Mouse (Mus musculus) CH12.LX (cell line): ENCODE results near the gene Zcchc7. TPM values are rescaled to one million over a fixed set of nuclear protein-coding genes. Genes with fewer than 3 reads are reported as not detected.

Experiments used
- DNase-seq: peaks from one replicate; pipeline ENCODE4 v3.0.0-alpha.2; 2013; ENCODE audit errors: extremely low read depth
- H3K27ac ChIP-seq: 2 replicates; pipeline ENCODE4 v1.5.1; 2012; ENCODE audit warnings: low read depth, mild to moderate bottlenecking, control low read depth, moderate library complexity; ENCODE audit not compliant: insufficient read depth
- H3K27me3 ChIP-seq: replicated peaks from 2 replicates; pipeline ENCODE3; 2012; ENCODE audit warnings: inconsistent platforms
- H3K36me3 ChIP-seq, 2 experiments: replicated peaks in 1 of 2; 2 replicates each; pipeline versions ENCODE3 to v1.6.1; 2012; ENCODE audit warnings: inconsistent platforms in 1 of 2, low read length in 1 of 2, mild to moderate bottlenecking in 1 of 2, mixed read lengths in 1 of 2, moderate library complexity in 1 of 2; ENCODE audit not compliant: control insufficient read depth in 1 of 2, insufficient read depth in 1 of 2
- H3K4me1 ChIP-seq, 2 experiments: 2 replicates each; pipeline ENCODE4 v1.6.1; 2012; ENCODE audit warnings: inconsistent platforms in 1 of 2, moderate library complexity in 1 of 2; ENCODE audit not compliant: insufficient read depth in 2 of 2, control insufficient read depth in 1 of 2
- H3K4me2 ChIP-seq: 2 replicates; pipeline ENCODE4 v1.6.1; 2012; ENCODE audit warnings: low read depth, mild to moderate bottlenecking, control low read depth; ENCODE audit not compliant: poor library complexity, insufficient read depth, severe bottlenecking
- H3K4me3 ChIP-seq, 3 experiments: fragments of 150-350 bp in 1 of 3; sonication (generic) in 1 of 3; replicated peaks in 1 of 3; 2 replicates each; pipeline versions ENCODE3 to v1.5.1; 2011 to 2012; ENCODE audit warnings: low read depth in 2 of 3, low read length in 2 of 3, mild to moderate bottlenecking in 2 of 3, moderate library complexity in 2 of 3, control low read depth in 1 of 3, improper control_type of control experiment in 1 of 3, inconsistent platforms in 1 of 3, mixed read lengths in 1 of 3; ENCODE audit not compliant: poor library complexity in 1 of 3
- H3K79me2 ChIP-seq: replicated peaks from 2 replicates; pipeline ENCODE4 v1.6.1; 2012; ENCODE audit warnings: mild to moderate bottlenecking, moderate library complexity; ENCODE audit not compliant: control insufficient read depth, poor library complexity, insufficient read depth, severe bottlenecking; ENCODE audit errors: extremely low read depth
- H3K9ac ChIP-seq: 2 replicates; pipeline ENCODE4 v1.6.1; 2012; ENCODE audit warnings: low read depth, mild to moderate bottlenecking, control low read depth, moderate library complexity; ENCODE audit not compliant: insufficient read depth
- H3K9me3 ChIP-seq: replicated peaks from 2 replicates; pipeline ENCODE3; 2012; ENCODE audit warnings: low read length, inconsistent platforms, mixed read lengths
- BHLHE40 ChIP-seq: IDR thresholded peaks from 2 replicates; pipeline ENCODE4 v1.6.1; 2011; ENCODE audit warnings: mild to moderate bottlenecking, low read depth, low read length, improper control_type of control experiment
- CTCF ChIP-seq, 2 experiments: IDR thresholded peaks in 1 of 2; conservative IDR thresholded peaks in 1 of 2; 2 replicates each; pipeline ENCODE4 v1.5.1; 2011 to 2012; ENCODE audit warnings: low read depth in 2 of 2, low read length in 2 of 2, improper control_type of control experiment in 1 of 2, inconsistent platforms in 1 of 2, mild to moderate bottlenecking in 1 of 2, moderate library complexity in 1 of 2
- E2F4 ChIP-seq: IDR thresholded peaks from 2 replicates; pipeline ENCODE4 v1.6.1; 2011; ENCODE audit warnings: low read depth, low read length, improper control_type of control experiment; ENCODE audit not compliant: insufficient replicate concordance
- ELF1 ChIP-seq: IDR thresholded peaks from 2 replicates; pipeline ENCODE4 v1.6.1; 2014; ENCODE audit warnings: low read depth, mild to moderate bottlenecking, inconsistent platforms, low read length, improper control_type of control experiment
- GABPA ChIP-seq: IDR thresholded peaks from 2 replicates; pipeline ENCODE4 v1.6.1; 2012; ENCODE audit warnings: low read depth, low read length, improper control_type of control experiment, inconsistent platforms; ENCODE audit not compliant: insufficient replicate concordance
- JUND ChIP-seq: conservative IDR thresholded peaks from 2 replicates; pipeline ENCODE4 v1.6.1; 2011; ENCODE audit warnings: low read depth, low read length, improper control_type of control experiment
- KAT2A ChIP-seq: IDR thresholded peaks from 2 replicates; pipeline ENCODE4 v1.6.1; 2012; ENCODE audit warnings: low read length, improper control_type of control experiment, inconsistent platforms; ENCODE audit not compliant: insufficient replicate concordance
- MAZ ChIP-seq: IDR thresholded peaks from 2 replicates; pipeline ENCODE4 v1.6.1; 2012; ENCODE audit warnings: low read depth, mild to moderate bottlenecking, inconsistent platforms, low read length, improper control_type of control experiment, moderate library complexity
- MEF2A ChIP-seq: IDR thresholded peaks from 2 replicates; pipeline ENCODE4 v1.6.1; 2014; ENCODE audit warnings: low read depth, mild to moderate bottlenecking, inconsistent platforms, low read length, improper control_type of control experiment, borderline replicate concordance
- MXI1 ChIP-seq: IDR thresholded peaks from 2 replicates; pipeline ENCODE4 v1.6.1; 2011; ENCODE audit warnings: mild to moderate bottlenecking, low read depth, low read length, improper control_type of control experiment
- MYC ChIP-seq: IDR thresholded peaks from 2 replicates; pipeline ENCODE4 v1.6.1; 2011; ENCODE audit warnings: low read depth, mild to moderate bottlenecking, improper control_type of control experiment, low read length
- NELFE ChIP-seq: IDR thresholded peaks from 2 replicates; pipeline ENCODE4 v1.6.1; 2011; ENCODE audit warnings: low read depth, low read length, improper control_type of control experiment
- PAX5 ChIP-seq: IDR thresholded peaks from 2 replicates; pipeline ENCODE4 v1.6.1; 2012; ENCODE audit warnings: low read length, inconsistent platforms, mixed read lengths
- POLR2A ChIP-seq: IDR thresholded peaks from 2 replicates; pipeline ENCODE4 v1.6.1; 2011; ENCODE audit warnings: low read depth, mild to moderate bottlenecking, improper control_type of control experiment, low read length
- RCOR1 ChIP-seq: conservative IDR thresholded peaks from 2 replicates; pipeline ENCODE4 v1.6.1; 2012; ENCODE audit warnings: low read depth, mild to moderate bottlenecking, inconsistent platforms, low read length, improper control_type of control experiment
- SMC3 ChIP-seq: IDR thresholded peaks from 2 replicates; pipeline ENCODE4 v1.6.1; 2011; ENCODE audit warnings: low read depth, low read length, improper control_type of control experiment
- TBP ChIP-seq: conservative IDR thresholded peaks from 2 replicates; pipeline ENCODE4 v1.6.1; 2011; ENCODE audit warnings: low read depth, low read length, improper control_type of control experiment
- TCF12 ChIP-seq: IDR thresholded peaks from 2 replicates; pipeline ENCODE4 v1.6.1; 2014; ENCODE audit warnings: low read depth, mild to moderate bottlenecking, inconsistent platforms, low read length, improper control_type of control experiment
- UBTF ChIP-seq: IDR thresholded peaks from 2 replicates; pipeline ENCODE4 v1.6.1; 2012; ENCODE audit warnings: low read depth, mild to moderate bottlenecking, inconsistent platforms, low read length, improper control_type of control experiment, moderate library complexity
- USF2 ChIP-seq: conservative IDR thresholded peaks from 2 replicates; pipeline ENCODE4 v1.6.1; 2011; ENCODE audit warnings: low read depth, low read length, improper control_type of control experiment
- ZC3H11A ChIP-seq: IDR thresholded peaks from 2 replicates; pipeline ENCODE4 v1.6.1; 2012; ENCODE audit warnings: low read depth, mild to moderate bottlenecking, inconsistent platforms, low read length, improper control_type of control experiment
- dilution Hi-C: fragments of 300-500 bp; cut with MboI; formaldehyde crosslinking; loops from 2 replicates; pipeline ENCODE4 v1.14.3; 2020; ENCODE audit warnings: low sequenced_read_pairs; ENCODE audit not compliant: extremely low pct_unique_long_range_greater_than_20kb, extremely low pct_ligation_motif_present
- in situ Hi-C: fragments of 300-500 bp; cut with MboI; formaldehyde crosslinking; loops from 3 replicates; pipeline ENCODE4 v1.14.3; 2019; ENCODE audit warnings: low sequenced_read_pairs, low pct_ligation_motif_present, low pct_unique_long_range_greater_than_20kb, mixed read lengths
- polyA plus RNA-seq: library from polyadenylated mRNA; unstranded; fragments of >175 nt; gene quantifications from 2 replicates; pipeline ENCODE4 v1.2.1, GENCODE M21; 2012; ENCODE audit warnings: low read depth; ENCODE audit not compliant: insufficient read length
- total RNA-seq, 2 experiments: library from RNA; depleted of rRNA; stranded (reverse); fragments of 300-350 nt in 1 of 2; fragments of >200 nt in 1 of 2; gene quantifications; 2 replicates each; pipeline ENCODE4 v1.2.3; 2012 to 2014

Zcchc7 gene
- total and polyA plus RNA-seq, 3 experiments: 21.0 to 27.6 (median 25.2) TPM

GRCm38 (mm10) chr4:44953041-44953440 lies 197.4 kb downstream of the Zcchc7 start:
- no peak overlapping the region for H3K9ac ChIP-seq

GRCm38 (mm10) chr4:44958776-44959175 lies 203.1 kb downstream of the Zcchc7 start:
- no peak overlapping the region for H3K4me3 ChIP-seq
- no peaks in the 10 kb centered on the region for H3K36me3 ChIP-seq
- H3K27me3 ChIP-seq: no peaks in the 10 kb centered on the region
- dilution Hi-C loops (no loop called here), in situ Hi-C loops (no loop called here)
- no peak for DNase-seq
- H3K9ac ChIP-seq: no peak overlapping the region
- H3K4me1 ChIP-seq: peaks cover 2 to 16% of the 10 kb centered on the region in 2 experiments; a peak in 3 of 4 replicates
- no peak overlapping the region for H3K4me2 ChIP-seq
- TF ChIP-seq SMC3 (no peak), MXI1 (no peak), NELFE (no peak), JUND (no peak), E2F4 (no peak), KAT2A (no peak), TCF12 (no peak), PAX5 (no peak), GABPA (no peak), USF2 (no peak), UBTF (no peak), MAZ (no peak), MEF2A (no peak), RCOR1 (no peak), ELF1 (no peak), MYC (no peak), POLR2A (no peak), ZC3H11A (no peak)
- peaks cover 14% of the 10 kb centered on the region for H3K9me3 ChIP-seq
- no peak overlapping the region for H3K27ac ChIP-seq
- no peaks in the 10 kb centered on the region for H3K79me2 ChIP-seq

More at GRCm38 (mm10) chr4:44953041-44953440, 197.4 kb downstream of the Zcchc7 start:
- no peak for TF ChIP-seq CTCF (conservative IDR thresholded peaks at IDR 0.05 in 1 of 2, IDR thresholded peaks at IDR 0.05 in 1 of 2; ENCODE audit: low read depth in 2 of 2, low read length in 2 of 2)
- TF ChIP-seq TBP: no peak
- no peak for TF ChIP-seq ZC3H11A
- no peak for TF ChIP-seq NELFE
- TF ChIP-seq BHLHE40: no peak
- TF ChIP-seq, all 38 proteins: peak for 0
- H3K9me3 ChIP-seq: peaks cover 16% of the 10 kb centered on the region
- no peaks in the 10 kb centered on the region for H3K36me3 ChIP-seq
- dilution Hi-C loops: no loop called here
- H3K4me2 ChIP-seq: no peak overlapping the region
- no peak for DNase-seq
- in situ Hi-C loops: no loop called here
- no peaks in the 10 kb centered on the region for H3K79me2 ChIP-seq
- no peak overlapping the region for H3K4me3 ChIP-seq
- H3K4me1 ChIP-seq: peaks cover 13% of the 10 kb centered on the region in 2 experiments
- H3K27me3 ChIP-seq: no peaks in the 10 kb centered on the region
- H3K27ac ChIP-seq: no peak overlapping the region
